Mouse (Mus musculus) embryonic stem cell, embryonic (primary cell): Measurements from ENCODE around the gene Kcna6.

Experiments
- CTCF ChIA-PET, 4 experiments: fragments of 300-600 bp in 2 of 4; fragments of 350-600 bp in 2 of 4; sonication (Branson Sonifier 250); formaldehyde crosslinking; loops; one replicate each; lab custom pipeline; 2022; ENCODE audit warnings: inconsistent platforms in 2 of 4; lab: Charles Lee
- POLR2A ChIA-PET, 4 experiments: fragments of 300-600 bp in 2 of 4; fragments of 350-600 bp in 2 of 4; sonication (Branson Sonifier 250); formaldehyde crosslinking; loops; one replicate each; lab custom pipeline; 2022; ENCODE audit warnings: antibody characterized with exemption in 4 of 4, inconsistent platforms in 1 of 4; lab: Charles Lee

The Kcna6 gene

DNA sequence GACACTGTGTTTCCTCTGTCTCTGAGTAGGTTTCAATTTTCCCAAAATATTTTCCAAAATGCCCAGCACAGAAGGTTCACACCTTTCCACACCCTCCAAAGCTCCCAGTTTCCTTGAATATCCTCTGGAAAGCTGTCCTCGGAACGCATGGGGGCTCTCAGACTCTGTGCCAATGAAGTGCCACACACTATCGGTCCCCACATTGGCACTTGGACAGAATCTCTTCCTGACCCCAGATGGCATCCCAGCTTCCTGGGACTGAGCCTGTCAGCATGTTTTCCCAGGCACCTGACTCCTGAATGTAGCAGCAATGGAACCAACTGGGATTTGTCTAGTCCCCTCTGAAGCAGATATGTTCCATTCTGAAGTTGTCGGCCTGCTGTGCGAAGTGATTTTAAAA is 73.5 kb downstream of the Kcna6 start:
- CTCF ChIA-PET, result interaction anchor here in 2 of 4 experiments (0.6 to 1.5 kb wide), 3 partner anchors 12 to 37 kb away, joined by 3 read pairs; no protein-coding TSS in a partner anchor
- POLR2A ChIA-PET, result no interaction called here

- ChIA-PET POLR2A (no interaction called here), CTCF (interaction anchor here in 1 of 4 experiments (1.3 kb wide), 1 partner anchor 38 kb away, joined by 3 read pairs; no protein-coding TSS in a partner anchor)
Observed at GRCm38 (mm10) chr6:126666091-126666490, 74.4 kb downstream of the Kcna6 start.

- POLR2A ChIA-PET, result no interaction called here
Observed at GRCm38 (mm10) chr6:126664569-126664968, 75.9 kb downstream of the Kcna6 start.

More at GRCm38 (mm10) chr6:126664569-126664968, 75.9 kb downstream of the Kcna6 start:
- CTCF ChIA-PET, result no interaction called here
